Mouse (Mus musculus): ENCODE measurements around the gene Sirt2.

- no peak for TF ChIP-seq CTCF (IDR thresholded peaks at IDR 0.05; ENCODE audit: low read depth, low read length)
- TF ChIP-seq GATA1 (IDR thresholded peaks at IDR 0.05; ENCODE audit: borderline replicate concordance, low read length) = no peak
Measured at GRCm38 (mm10) chr7:28778825-28779224, 12.3 kb downstream of the Sirt2 start.

Data from G1E (cell line).